Mouse (Mus musculus) testis, postnatal 10 days (tissue): ENCODE measurements around the gene Neu4.
"Not testable (repeated sequence)": the region's sequence is repeated elsewhere in the genome, so short reads cannot be mapped to it uniquely, and the experiment has no call there.

Experiments
- DNase-seq: peaks from one replicate; pipeline ENCODE4 v3.0.0; 2021; ENCODE audit warnings: low spot score

Neu4 gene

DNA sequence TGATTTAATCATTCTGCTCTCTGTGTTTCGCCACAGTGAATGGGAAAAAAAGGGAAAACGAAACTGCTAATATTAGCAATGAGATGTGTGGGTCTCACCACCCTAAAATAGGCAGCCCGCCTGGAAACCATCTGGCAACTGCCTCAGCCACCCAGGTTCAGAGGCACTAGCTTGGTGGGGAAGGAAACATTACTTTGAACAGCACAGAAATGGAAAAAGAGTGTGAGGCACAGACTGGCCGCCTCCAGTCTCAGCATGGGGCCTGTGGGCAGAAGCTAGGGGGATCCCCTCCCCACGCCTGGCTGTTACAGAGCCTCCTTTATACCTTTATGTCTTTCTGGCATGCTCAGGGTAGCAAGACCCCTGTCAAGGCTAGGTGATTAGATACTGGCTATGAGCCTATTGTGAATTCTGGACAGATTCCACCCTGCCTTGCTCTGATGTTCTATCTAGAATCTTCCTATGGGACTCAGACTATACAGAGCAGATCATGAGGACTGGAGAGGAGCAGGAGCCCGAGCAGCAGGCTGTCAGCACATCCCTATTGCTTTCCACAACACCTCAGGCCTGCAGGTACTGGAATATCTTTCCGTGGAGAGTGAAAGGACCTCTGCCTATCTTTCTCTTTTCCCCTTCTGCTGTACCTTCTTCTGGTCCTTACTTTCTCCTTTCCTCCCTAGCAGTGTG lies 33.4 kb downstream of the Neu4 start:
- no peak for DNase-seq

DNA sequence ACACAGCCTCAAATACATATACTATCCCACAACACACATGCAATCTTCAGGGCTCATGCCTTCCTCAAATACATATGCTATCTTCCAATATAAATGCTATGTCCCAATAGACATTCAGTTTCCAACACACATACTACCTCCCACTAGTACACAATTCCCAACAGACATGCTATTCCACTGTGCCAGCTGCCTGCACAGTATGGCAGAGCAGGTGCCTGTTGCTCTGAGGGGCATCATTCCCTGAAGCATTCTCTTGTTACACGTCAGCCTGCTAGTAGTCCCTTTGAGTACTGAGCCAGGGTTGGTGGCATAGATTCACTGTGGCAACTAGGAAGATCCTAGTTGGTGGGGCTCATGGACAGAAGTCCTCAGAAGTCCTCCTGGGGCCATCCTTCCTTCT lies 34.2 kb downstream of the Neu4 start:
- DNase-seq = no peak

DNA sequence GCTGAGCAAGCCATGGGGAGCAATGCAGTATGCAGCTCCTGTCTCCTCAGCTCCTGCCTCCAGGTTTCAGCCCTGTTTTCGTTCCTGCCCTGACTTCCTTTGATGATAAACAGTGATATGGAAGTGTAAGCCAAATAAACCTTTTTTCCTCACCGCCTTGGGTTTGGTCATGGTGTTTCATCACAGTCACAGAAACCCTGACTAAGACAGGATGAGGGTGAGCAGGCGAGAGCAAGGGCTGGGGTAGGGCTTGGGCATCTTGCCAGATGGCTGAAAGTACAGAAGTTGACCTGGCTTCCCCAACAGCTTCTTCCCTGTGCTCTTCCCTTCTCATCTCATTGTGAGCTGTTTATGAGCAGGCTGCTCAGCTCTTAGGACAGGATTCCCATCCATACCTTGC lies 35.7 kb downstream of the Neu4 start:
- no peak for DNase-seq

DNA sequence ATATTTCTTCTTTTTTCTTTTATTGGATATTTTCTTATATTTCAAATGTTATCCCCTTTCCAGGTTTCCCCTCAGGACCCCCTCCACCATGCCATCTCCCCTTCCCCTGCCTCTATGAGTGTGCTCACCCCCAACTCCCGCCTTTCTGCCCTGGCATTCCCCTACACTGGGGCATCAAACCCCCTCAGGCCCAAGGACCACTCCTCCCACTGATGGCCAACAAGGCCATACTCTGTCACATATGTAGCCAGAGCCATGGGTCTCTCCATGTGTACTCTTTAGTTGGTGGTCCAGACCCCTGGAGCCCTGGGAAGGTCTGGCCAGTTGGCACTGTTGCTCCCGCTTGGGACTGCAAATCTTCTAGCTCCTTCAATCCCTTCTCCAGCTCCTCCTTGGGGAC lies 37.1 kb downstream of the Neu4 start:
- DNase-seq = no peak

- DNase-seq = not testable (repeated sequence)
Observed at GRCm38 (mm10) chr1:94058281-94058680, 38.0 kb downstream of the Neu4 start.

DNA sequence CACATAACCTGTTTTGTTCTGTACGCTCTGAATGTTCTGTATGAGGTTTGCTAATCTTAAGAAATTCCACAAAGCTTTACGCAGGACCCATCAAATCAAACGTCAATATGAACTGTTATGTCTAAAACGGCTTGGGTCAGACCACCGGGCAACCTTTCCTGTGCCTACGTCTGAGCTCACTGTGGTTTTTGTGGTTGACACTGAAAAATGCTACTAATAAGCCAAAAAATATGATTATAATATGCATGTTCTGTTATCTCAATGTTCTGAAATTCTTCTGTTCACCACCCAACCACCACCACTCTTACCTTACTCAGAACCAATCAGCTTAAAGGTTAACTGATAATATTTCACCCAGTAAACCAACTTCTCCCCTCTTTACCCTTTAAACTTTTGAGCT lies 54.5 kb downstream of the Neu4 start:
- DNase-seq = no peak

DNA sequence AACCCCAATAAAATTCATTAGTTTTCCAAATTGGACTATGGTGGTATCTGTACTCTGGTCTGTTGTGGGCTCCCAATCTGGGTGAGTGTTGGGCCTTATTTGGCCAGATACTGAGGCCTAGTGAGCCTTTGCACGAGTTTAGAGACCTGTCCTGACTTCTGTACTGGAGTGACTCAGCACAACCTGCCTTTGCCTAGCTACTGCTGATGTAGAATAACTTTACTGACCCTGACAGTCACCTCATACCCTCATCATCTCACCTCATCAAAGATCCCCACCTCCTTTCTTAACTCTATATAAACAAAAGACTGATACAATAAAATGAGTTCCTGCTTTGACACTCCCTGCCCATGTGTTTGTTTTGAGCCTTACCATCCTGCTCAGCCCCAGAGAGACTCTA lies 56.5 kb downstream of the Neu4 start:
- no peak for DNase-seq
